Mouse (Mus musculus) cerebellum, adult 2 months (tissue): ENCODE data around the gene Crxos. TPM values are rescaled to one million over a fixed set of nuclear protein-coding genes. Genes with fewer than 3 reads are reported as not detected.

Source experiments
- DNase-seq, 2 experiments: peaks; one replicate each; pipeline ENCODE4 v3.0.0; 2021
- H3K27ac ChIP-seq: fragments of 200-500 bp; 2 replicates; pipeline ENCODE4 v1.5.1; 2012; ENCODE audit warnings: low read length, control low read depth, inconsistent platforms; ENCODE audit not compliant: insufficient read depth
- H3K27me3 ChIP-seq: fragments of 200-500 bp; 2 replicates; pipeline ENCODE4 v1.6.1; 2012; ENCODE audit warnings: inconsistent platforms, mild to moderate bottlenecking, low read length, moderate library complexity; ENCODE audit not compliant: control insufficient read depth, insufficient read depth
- H3K4me1 ChIP-seq: fragments of 200-500 bp; 2 replicates; pipeline ENCODE4 v1.6.1; 2011; ENCODE audit warnings: low read length; ENCODE audit not compliant: control insufficient read depth, insufficient read depth
- H3K4me3 ChIP-seq: fragments of 200-500 bp; replicated peaks from 2 replicates; pipeline ENCODE3; 2011; ENCODE audit warnings: mild to moderate bottlenecking, low read depth, low read length, control low read depth; ENCODE audit not compliant: insufficient read depth
- CTCF ChIP-seq: fragments of 200-500 bp; IDR thresholded peaks from 2 replicates; pipeline ENCODE4 v1.5.1; 2011; ENCODE audit warnings: low read depth, mild to moderate bottlenecking, control low read depth, low read length, moderate library complexity, borderline replicate concordance; ENCODE audit not compliant: insufficient read depth
- POLR2A ChIP-seq: fragments of 200-500 bp; IDR thresholded peaks from 2 replicates; pipeline ENCODE4 v1.6.1; 2011; ENCODE audit warnings: low read length, control low read depth, borderline replicate concordance; ENCODE audit not compliant: insufficient read depth
- WGBS: fragments of 180-500 bp; shearing (Covaris S2); methylation state at CpG from one replicate; pipeline ENCODE4 v1.1.7; 2018; 5-methylcytosine and 5-hydroxymethylcytosine counted together
- polyA plus RNA-seq: library from polyadenylated mRNA; depleted of rRNA; stranded (reverse); fragments of >200 nt; gene quantifications from 2 replicates; pipeline ENCODE4 v1.2.3, GENCODE M21; 2012

Gene Crxos
- polyA plus RNA-seq, 1 experiment, result not detected

- DNase-seq, result no peak
- TF ChIP-seq POLR2A (no peak), CTCF (no peak)
- WGBS, result 83% methylated on average over 3 of the region's 3 CpGs
Observed at GRCm38 (mm10) chr7:15916134-15916723, 33.8 kb downstream of the Crxos start.

GRCm38 (mm10) chr7:15916996-15917395 is 34.6 kb downstream of the Crxos start:
- Histone ChIP-seq H3K4me3 (no peak overlapping the region), H3K27me3 (no peaks in the 10 kb centered on the region), H3K27ac (no peak overlapping the region), H3K4me1 (peaks cover 4% of the 10 kb centered on the region)
- 83% methylated on average over 4 of the region's 4 CpGs for WGBS
- DNase-seq, result no peak
- TF ChIP-seq CTCF (no peak), POLR2A (no peak)

More at GRCm38 (mm10) chr7:15916134-15916723, 33.8 kb downstream of the Crxos start:
- no peaks in the 10 kb centered on the region for H3K27me3 ChIP-seq
- H3K4me1 ChIP-seq, result peaks cover 4% of the 10 kb centered on the region
- no peak overlapping the region for H3K4me3 ChIP-seq
- H3K27ac ChIP-seq, result no peak overlapping the region

GRCm38 (mm10) chr7:15918371-15918770 is 36.0 kb downstream of the Crxos start:
- TF ChIP-seq POLR2A (no peak), CTCF (no peak)
- DNase-seq, result no peak
- Histone ChIP-seq H3K4me3 (no peak overlapping the region), H3K27ac (no peak overlapping the region), H3K4me1 (peaks cover 4% of the 10 kb centered on the region), H3K27me3 (no peaks in the 10 kb centered on the region)

- no peak for TF ChIP-seq CTCF
- no peak for TF ChIP-seq POLR2A
- no peak overlapping the region for H3K27ac ChIP-seq
- DNase-seq, result no peak
- peaks cover 4% of the 10 kb centered on the region for H3K4me1 ChIP-seq
- H3K27me3 ChIP-seq, result no peaks in the 10 kb centered on the region
- WGBS, result 91% methylated on average over 9 of the region's 9 CpGs
- no peak overlapping the region for H3K4me3 ChIP-seq
Observed at GRCm38 (mm10) chr7:15919947-15920346, 37.5 kb downstream of the Crxos start.

GRCm38 (mm10) chr7:15920645-15921190 is 38.3 kb downstream of the Crxos start:
- Histone ChIP-seq H3K4me1 (peaks cover 4% of the 10 kb centered on the region), H3K27me3 (no peaks in the 10 kb centered on the region), H3K27ac (peak overlapping the region; percentile 23; the same call in 1 of the 2 replicates), H3K4me3 (peak overlapping the region; percentile 92)
- 80% methylated on average over 6 of the region's 6 CpGs for WGBS
- no peak for TF ChIP-seq POLR2A
- TF ChIP-seq CTCF, result no peak
- DNase-seq, result no peak

- no peak for DNase-seq
- peak overlapping the region; percentile 92 for H3K4me3 ChIP-seq
- under 1% methylated on average over 10 of the region's 10 CpGs for WGBS
- H3K4me1 ChIP-seq, result peaks cover 4% of the 10 kb centered on the region
- H3K27me3 ChIP-seq, result no peaks in the 10 kb centered on the region
- H3K27ac ChIP-seq, result peak overlapping the region; percentile 92
- no peak for TF ChIP-seq CTCF
- no peak for TF ChIP-seq POLR2A
Observed at GRCm38 (mm10) chr7:15921796-15922195, 39.4 kb downstream of the Crxos start.

GRCm38 (mm10) chr7:15922220-15922773 is 39.9 kb downstream of the Crxos start, which contains the start of gene Selenow:
Selenow (minus strand) TSS chr7:15922402.
- H3K4me1 ChIP-seq, result peaks cover 4% of the 10 kb centered on the region
- H3K27ac ChIP-seq, result peak within 1 kb of the TSS; percentile 92
- peak within 1 kb of the TSS; percentile 92 for H3K4me3 ChIP-seq
- peak; percentile 93 for TF ChIP-seq POLR2A
- no peak for TF ChIP-seq CTCF
- DNase-seq, result peak; percentile 92 to 96
- H3K27me3 ChIP-seq, result no peaks in the 10 kb centered on the region
- under 1% methylated on average over 33 of the region's 33 CpGs for WGBS

- no peak for TF ChIP-seq POLR2A
- peak; percentile 71 for TF ChIP-seq CTCF
- Histone ChIP-seq H3K4me1 (no peaks in the 10 kb centered on the region), H3K27me3 (no peaks in the 10 kb centered on the region), H3K27ac (no peak overlapping the region), H3K4me3 (no peak overlapping the region)
- no peak for DNase-seq
- 32% methylated on average over 4 of the region's 4 CpGs for WGBS
Observed at GRCm38 (mm10) chr7:15929910-15930309, 47.5 kb downstream of the Crxos start.
